Mouse (Mus musculus) lung, embryonic 15.5 days (tissue): ENCODE results near the gene Rbm25. TPM values are rescaled to one million over a fixed set of nuclear protein-coding genes. Genes with fewer than 3 reads are reported as not detected.
A peak's percentile ranks its signal among the peaks of the same experiment; 100 is the strongest.

Source experiments
- ATAC-seq: fragments of 200-750 bp; cut with Nextera tagmentation; 2 replicates; pipeline ENCODE4 v1.8.0; 2017; ENCODE audit warnings: moderate number of reproducible peaks, borderline replicate concordance; ENCODE audit not compliant: low FRiP score, low TSS enrichment; ENCODE audit errors: extremely low read depth
- H3K27ac ChIP-seq: fragments of 300-500 bp; sonication (generic); 2 replicates; pipeline ENCODE4 v1.5.1; 2015; ENCODE audit warnings: moderate library complexity, mild to moderate bottlenecking, inconsistent platforms
- H3K27me3 ChIP-seq: fragments of 300-500 bp; sonication (generic); 2 replicates; pipeline ENCODE4 v1.6.1; 2015; ENCODE audit warnings: inconsistent platforms
- H3K36me3 ChIP-seq: fragments of 300-500 bp; sonication (generic); 2 replicates; pipeline ENCODE4 v1.6.1; 2015; ENCODE audit warnings: inconsistent platforms
- H3K4me1 ChIP-seq: fragments of 300-500 bp; sonication (generic); 2 replicates; pipeline ENCODE4 v1.6.1; 2015; ENCODE audit warnings: inconsistent platforms
- H3K4me2 ChIP-seq: fragments of 300-500 bp; sonication (generic); 2 replicates; pipeline ENCODE4 v1.6.1; 2015; ENCODE audit warnings: inconsistent platforms, mild to moderate bottlenecking, moderate library complexity
- H3K4me3 ChIP-seq: fragments of 300-500 bp; sonication (generic); 2 replicates; pipeline ENCODE4 v1.5.1; 2015; ENCODE audit warnings: mild to moderate bottlenecking, inconsistent platforms
- H3K9ac ChIP-seq: fragments of 300-500 bp; sonication (generic); 2 replicates; pipeline ENCODE4 v1.6.1; 2015; ENCODE audit warnings: inconsistent platforms
- H3K9me3 ChIP-seq: fragments of 300-500 bp; sonication (generic); 2 replicates; pipeline ENCODE4 v1.6.1; 2016; ENCODE audit warnings: inconsistent platforms
- WGBS: fragments of 180-500 bp; shearing (Covaris S2); methylation state at CpG from one replicate; pipeline ENCODE4 v1.1.7; 2015; 5-methylcytosine and 5-hydroxymethylcytosine counted together
- polyA plus RNA-seq: library from polyadenylated mRNA; unstranded; fragments of >200 nt; fragmentation: Nextera tagmentation; extraction: Ambion mirVana; gene quantifications from 2 replicates; pipeline ENCODE4 v1.2.1, GENCODE M21; 2015

Rbm25 gene
- polyA plus RNA-seq, 1 experiment from 2014 or later: 250 TPM

GRCm38 (mm10) chr12:83709934-83710333, 78.9 kb downstream of the Rbm25 start:
- WGBS: 88% methylated on average over 2 of the region's 2 CpGs
- Histone ChIP-seq H3K9ac (no peak overlapping the region), H3K9me3 (no peaks in the 10 kb centered on the region), H3K4me2 (no peak overlapping the region), H3K27me3 (no peaks in the 10 kb centered on the region), H3K4me3 (no peak overlapping the region), H3K27ac (no peak overlapping the region), H3K4me1 (no peaks in the 10 kb centered on the region), H3K36me3 (peaks cover 30% of the 10 kb centered on the region)
- ATAC-seq: no peak

- peaks cover 55% of the 10 kb centered on the region for H3K36me3 ChIP-seq
- H3K4me2 ChIP-seq: no peak overlapping the region
- H3K4me1 ChIP-seq: no peaks in the 10 kb centered on the region
- H3K27ac ChIP-seq: no peak overlapping the region
- 42% methylated on average over 2 of the region's 2 CpGs for WGBS
- H3K9ac ChIP-seq: no peak overlapping the region
- ATAC-seq: no peak
- no peaks in the 10 kb centered on the region for H3K9me3 ChIP-seq
- H3K27me3 ChIP-seq: no peaks in the 10 kb centered on the region
- no peak overlapping the region for H3K4me3 ChIP-seq
Observed at GRCm38 (mm10) chr12:83713749-83714148, 82.7 kb downstream of the Rbm25 start.

GRCm38 (mm10) chr12:83716416-83717184, 85.6 kb downstream of the Rbm25 start:
- peaks cover 9% of the 10 kb centered on the region; the same call in 1 of the 2 replicates for H3K4me1 ChIP-seq
- H3K4me3 ChIP-seq: no peak overlapping the region
- H3K27me3 ChIP-seq: no peaks in the 10 kb centered on the region
- H3K36me3 ChIP-seq: peaks cover 62% of the 10 kb centered on the region
- H3K9me3 ChIP-seq: no peaks in the 10 kb centered on the region
- H3K27ac ChIP-seq: no peak overlapping the region
- H3K9ac ChIP-seq: no peak overlapping the region
- no peak for ATAC-seq
- H3K4me2 ChIP-seq: no peak overlapping the region
- whole genome bisulfite sequencing: 86% methylated on average over 15 of the region's 15 CpGs

- H3K36me3 ChIP-seq: peaks cover 57% of the 10 kb centered on the region
- 78% methylated on average over 1 of the region's 1 CpGs for WGBS
- no peak for ATAC-seq
Observed at GRCm38 (mm10) chr12:83719431-83719830, 88.4 kb downstream of the Rbm25 start.

GRCm38 (mm10) chr12:83721281-83721680, 90.2 kb downstream of the Rbm25 start:
- Histone ChIP-seq H3K27me3 (no peaks in the 10 kb centered on the region), H3K4me1 (peaks cover 9% of the 10 kb centered on the region; the same call in 1 of the 2 replicates), H3K9me3 (no peaks in the 10 kb centered on the region), H3K27ac (peak overlapping the region; percentile 26; the same call in 1 of the 2 replicates), H3K9ac (no peak overlapping the region), H3K4me2 (no peak overlapping the region), H3K4me3 (no peak overlapping the region), H3K36me3 (peaks cover 59% of the 10 kb centered on the region)
- 41% methylated on average over 6 of the region's 6 CpGs for whole genome bisulfite sequencing
- no peak for ATAC-seq

More at GRCm38 (mm10) chr12:83719431-83719830, 88.4 kb downstream of the Rbm25 start:
- no peaks in the 10 kb centered on the region for H3K9me3 ChIP-seq
- H3K27me3 ChIP-seq: no peaks in the 10 kb centered on the region
- H3K4me3 ChIP-seq: no peak overlapping the region
- H3K27ac ChIP-seq: no peak overlapping the region
- no peak overlapping the region for H3K4me2 ChIP-seq
- H3K4me1 ChIP-seq: peaks cover 9% of the 10 kb centered on the region; the same call in 1 of the 2 replicates
- H3K9ac ChIP-seq: no peak overlapping the region

GRCm38 (mm10) chr12:83723037-83723436, 92.0 kb downstream of the Rbm25 start:
- H3K9me3 ChIP-seq: no peaks in the 10 kb centered on the region
- no peak overlapping the region for H3K4me2 ChIP-seq
- H3K27me3 ChIP-seq: no peaks in the 10 kb centered on the region
- peaks cover 56% of the 10 kb centered on the region for H3K36me3 ChIP-seq
- ATAC-seq: no peak
- 76% methylated on average over 3 of the region's 3 CpGs for WGBS
- no peak overlapping the region for H3K4me3 ChIP-seq
- H3K27ac ChIP-seq: no peak overlapping the region
- peaks cover 9% of the 10 kb centered on the region; the same call in 1 of the 2 replicates for H3K4me1 ChIP-seq
- no peak overlapping the region for H3K9ac ChIP-seq

GRCm38 (mm10) chr12:83726510-83727308, 95.7 kb downstream of the Rbm25 start:
- Histone ChIP-seq H3K9me3 (no peaks in the 10 kb centered on the region), H3K27me3 (no peaks in the 10 kb centered on the region), H3K4me3 (no peak overlapping the region), H3K9ac (no peak overlapping the region), H3K27ac (no peak overlapping the region), H3K36me3 (peaks cover 76% of the 10 kb centered on the region), H3K4me2 (no peak overlapping the region), H3K4me1 (no peaks in the 10 kb centered on the region)
- 82% methylated on average over 12 of the region's 12 CpGs for WGBS
- ATAC-seq: no peak

- ATAC-seq: no peak
Observed at GRCm38 (mm10) chr12:83732225-83732624, 101.2 kb downstream of the Rbm25 start.

More at GRCm38 (mm10) chr12:83732225-83732624, 101.2 kb downstream of the Rbm25 start:
- Histone ChIP-seq H3K9me3 (no peaks in the 10 kb centered on the region), H3K4me1 (no peaks in the 10 kb centered on the region), H3K4me3 (no peak overlapping the region), H3K9ac (no peak overlapping the region), H3K27ac (no peak overlapping the region), H3K27me3 (no peaks in the 10 kb centered on the region), H3K4me2 (no peak overlapping the region), H3K36me3 (peaks cover 82% of the 10 kb centered on the region)
- 89% methylated on average over 5 of the region's 5 CpGs for WGBS

Other genes starting within 250 kb of the Rbm25 start
- gene Dpf3, start 143.5 kb upstream of the Rbm25 start, polyA plus RNA-seq: 2.7 and 3.7 TPM in 2 replicates
- gene Dcaf4, start 110.8 kb upstream of the Rbm25 start, polyA plus RNA-seq: 21.9 and 24.0 TPM in 2 replicates
- 16.9 and 19.0 TPM in 2 replicates for gene Zfyve1, start 34.0 kb upstream of the Rbm25 start, polyA plus RNA-seq
- 51.7 and 52.6 TPM in 2 replicates for gene Psen1, start 56.9 kb downstream of the Rbm25 start, polyA plus RNA-seq
- gene Papln, start 132.4 kb downstream of the Rbm25 start, polyA plus RNA-seq: 0.69 and 0.93 TPM in 2 replicates